Mouse (Mus musculus) megakaryocyte, adult 5-6 weeks (primary cell): ENCODE measurements around the gene Ift122. TPM values are rescaled to one million over a fixed set of nuclear protein-coding genes. Genes with fewer than 3 reads are reported as not detected.

Experiments used
- ATAC-seq: 2 replicates; pipeline ENCODE4 v1.8.0; 2016; ENCODE audit warnings: mild to moderate bottlenecking, inconsistent platforms; ENCODE audit not compliant: poor library complexity, severe bottlenecking
- total RNA-seq, 2 experiments: library from RNA; stranded (forward) in 1 of 2; stranded (reverse) in 1 of 2; fragments of 153-499, 151-499 nt in 1 of 2; fragments of 221-1000, 200-1000 nt in 1 of 2; gene quantifications; 2 replicates each; pipeline versions ENCODE4 v1.2.3 to v1.2.4; 2015 to 2017

Gene Ift122
- total RNA-seq, 2 experiments from 2014 or later, result 1.1 to 4.8 TPM

- ATAC-seq, result no peak
These were observed 37.3 kb downstream of the Ift122 start for GRCm38 (mm10) chr6:115890601-115891000.

GRCm38 (mm10) chr6:115891061-115891460 is 37.8 kb downstream of the Ift122 start:
- no peak for ATAC-seq

DNA sequence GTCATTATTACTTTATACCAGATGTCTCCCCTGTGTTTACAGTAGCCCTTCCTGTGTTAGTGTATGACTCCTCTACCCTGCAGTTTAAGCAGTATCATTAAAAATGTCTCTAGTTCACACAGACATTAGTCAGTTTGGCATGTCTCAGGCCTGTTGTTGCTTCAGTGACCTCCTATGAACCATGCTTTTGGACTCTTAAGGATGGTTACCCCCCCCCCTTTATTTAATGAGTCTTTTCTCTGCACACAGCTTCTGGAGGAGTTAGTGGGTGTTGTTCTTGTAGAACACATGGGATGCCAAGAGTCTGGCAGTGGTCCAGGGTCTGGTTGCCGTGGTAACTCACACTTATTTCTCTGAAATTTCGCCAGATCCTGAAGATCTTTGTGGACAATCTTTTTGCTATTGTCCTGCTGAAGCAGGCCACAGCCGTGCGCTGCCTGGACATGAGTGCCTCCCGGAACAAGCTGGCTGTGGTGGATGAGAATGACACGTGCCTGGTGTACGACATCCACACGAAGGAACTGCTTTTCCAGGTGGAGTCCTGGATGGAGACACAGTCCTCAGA is 38.3 kb downstream of the Ift122 start:
- no peak for ATAC-seq

GRCm38 (mm10) chr6:115892363-115892762 is 39.1 kb downstream of the Ift122 start:
- ATAC-seq, result no peak

- no peak for ATAC-seq
These were observed 43.1 kb downstream of the Ift122 start for GRCm38 (mm10) chr6:115896346-115896745.

- peak; percentile 30 for ATAC-seq
These were observed 43.8 kb downstream of the Ift122 start for GRCm38 (mm10) chr6:115897117-115897516.

DNA sequence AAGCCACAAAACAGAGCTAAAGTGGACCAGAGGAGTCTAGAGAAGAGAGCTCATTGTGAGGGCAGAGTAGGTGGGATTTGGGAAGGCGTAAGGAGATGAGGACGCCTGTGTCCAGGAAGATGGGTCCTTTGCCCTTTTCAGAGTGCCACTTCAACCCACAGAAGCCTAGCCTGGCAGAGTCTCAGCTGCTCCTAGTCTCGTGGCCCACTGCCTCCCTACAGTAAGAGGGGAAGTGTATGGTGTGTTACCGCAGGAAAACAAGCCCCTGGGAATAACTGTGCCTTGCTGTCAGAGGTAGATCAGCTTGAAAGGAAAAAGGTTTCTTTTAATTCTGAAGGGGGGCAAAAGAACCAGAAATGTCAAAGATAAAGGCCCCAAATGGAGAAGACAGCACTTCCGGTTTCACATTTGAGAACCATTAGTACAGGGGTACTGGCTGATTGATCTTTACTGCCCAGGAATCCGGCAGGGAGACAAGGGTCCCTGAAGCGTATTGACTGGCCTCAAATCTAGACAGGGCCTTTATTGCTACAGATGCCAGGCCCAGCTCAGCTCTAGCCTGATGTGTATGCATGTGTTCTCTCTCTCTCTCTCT is 44.8 kb downstream of the Ift122 start:
- ATAC-seq, result no peak

- peak; percentile 93 for ATAC-seq
These were observed 47.8 kb downstream of the Ift122 start for GRCm38 (mm10) chr6:115901062-115901461.

- no peak for ATAC-seq
These were observed 48.2 kb downstream of the Ift122 start for GRCm38 (mm10) chr6:115901489-115901931.

GRCm38 (mm10) chr6:115902545-115902944 is 49.3 kb downstream of the Ift122 start:
- ATAC-seq, result no peak

- ATAC-seq, result no peak
These were observed 52.3 kb downstream of the Ift122 start for GRCm38 (mm10) chr6:115905568-115905967.

GRCm38 (mm10) chr6:115906455-115906854 is 53.2 kb downstream of the Ift122 start:
- ATAC-seq, result 0 out of 2 replicates have a peak, but pooled peaks have one; percentile 8

GRCm38 (mm10) chr6:115906871-115907270 is 53.6 kb downstream of the Ift122 start:
- ATAC-seq, result peak; percentile 29

DNA sequence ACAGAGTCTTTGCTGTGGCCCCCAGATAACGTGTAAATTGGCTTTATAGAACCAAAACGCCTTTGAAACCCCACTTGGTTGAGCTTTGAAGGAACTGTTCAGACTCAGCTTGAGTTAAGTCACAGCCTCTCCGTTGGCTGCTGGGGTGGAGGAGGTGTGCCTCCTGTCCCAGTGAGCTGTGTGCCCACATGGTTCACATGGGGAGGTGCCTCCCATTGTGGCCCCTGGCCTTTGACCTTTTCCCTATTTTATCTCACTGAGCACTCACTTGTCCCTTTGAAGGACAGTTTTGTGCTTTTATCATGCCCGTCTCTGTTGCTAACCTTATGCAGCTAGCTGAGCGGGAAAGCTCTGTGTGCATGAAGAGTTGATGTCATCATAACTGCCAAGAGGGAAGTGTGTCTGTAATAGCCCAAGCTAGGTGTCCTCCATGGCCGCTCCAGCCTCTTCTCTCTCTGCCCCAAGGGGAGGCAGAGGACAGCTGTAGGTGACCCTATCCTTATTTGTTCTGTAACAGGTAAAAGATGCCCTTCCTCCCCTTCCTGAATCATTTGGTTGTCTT is 55.2 kb downstream of the Ift122 start:
- peak; percentile 73 for ATAC-seq

DNA sequence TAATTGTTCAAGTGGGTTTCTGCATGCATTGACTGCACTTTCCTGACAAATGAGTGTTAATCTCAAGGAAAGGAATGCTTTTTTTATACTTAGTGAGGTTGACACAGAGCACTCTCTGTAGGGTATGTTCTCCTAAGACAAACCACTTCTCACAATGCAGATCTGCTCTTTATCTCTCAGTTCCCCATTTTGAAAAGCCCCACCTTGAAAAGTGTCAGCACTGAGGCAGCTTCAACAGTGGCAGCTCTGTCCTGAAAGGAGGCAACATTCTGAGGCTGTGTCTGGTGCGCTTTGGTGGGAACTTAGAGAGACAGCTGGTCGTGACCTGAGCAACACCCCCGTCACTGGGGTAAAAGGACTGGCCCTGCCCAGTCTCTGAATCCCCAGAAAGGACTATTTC is 55.8 kb downstream of the Ift122 start:
- ATAC-seq, result peak; percentile 72

GRCm38 (mm10) chr6:115909940-115910339 is 56.7 kb downstream of the Ift122 start:
- 0 out of 2 replicates have a peak, but pooled peaks have one; percentile 11 for ATAC-seq

GRCm38 (mm10) chr6:115911763-115912162 is 58.5 kb downstream of the Ift122 start:
- ATAC-seq, result no peak

- no peak for ATAC-seq
These were observed 60.2 kb downstream of the Ift122 start for GRCm38 (mm10) chr6:115913482-115913881.

- ATAC-seq, result no peak
These were observed 61.4 kb downstream of the Ift122 start for GRCm38 (mm10) chr6:115914511-115915202.

DNA sequence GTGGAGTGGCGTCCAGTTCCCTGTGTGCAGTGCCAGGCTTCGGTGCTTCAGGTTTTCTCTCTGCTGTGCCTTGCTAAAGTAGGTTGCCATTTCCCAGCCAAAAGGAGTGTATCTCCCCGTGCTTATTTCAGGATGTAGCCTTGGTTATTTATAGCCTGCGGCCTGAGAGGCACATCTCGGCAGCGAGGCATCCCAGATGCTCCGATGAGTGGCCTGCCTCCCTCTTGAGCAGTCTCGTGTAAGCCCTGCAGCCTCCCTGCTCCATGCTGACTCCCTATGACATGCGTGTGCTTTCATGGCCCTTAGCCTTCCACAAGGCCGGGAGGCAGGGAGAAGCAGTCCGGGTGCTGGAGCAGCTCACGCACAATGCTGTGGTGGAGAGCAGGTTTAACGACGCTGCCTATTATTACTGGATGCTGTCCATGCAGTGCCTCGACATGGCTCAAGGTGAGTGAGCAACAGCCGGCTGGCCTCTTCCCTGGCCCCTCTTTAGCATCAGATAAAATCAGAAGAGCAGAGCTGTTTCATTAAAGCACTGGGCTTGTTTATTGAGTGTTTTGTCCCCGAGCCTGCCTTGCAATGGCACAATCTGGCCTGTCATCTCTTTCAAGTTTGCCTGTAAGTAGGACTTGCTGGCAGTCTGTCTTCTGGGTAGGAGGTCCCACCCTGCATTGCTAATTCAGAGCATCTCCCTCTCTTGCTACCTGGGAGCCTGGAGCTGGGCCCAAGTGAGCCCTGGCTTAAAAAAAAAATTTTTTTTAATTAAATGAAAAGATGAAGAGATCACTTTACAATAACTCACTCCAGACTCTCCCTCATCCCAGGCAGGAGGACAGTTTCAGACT is 62.6 kb downstream of the Ift122 start:
- ATAC-seq, result no peak

- ATAC-seq, result no peak
These were observed 63.3 kb downstream of the Ift122 start for GRCm38 (mm10) chr6:115916611-115917010.
